Mouse (Mus musculus) CH12.LX (cell line): Measurements from ENCODE around the gene Dmac2. TPM values are rescaled to one million over a fixed set of nuclear protein-coding genes. Genes with fewer than 3 reads are reported as not detected.

Experiments used
- DNase-seq: peaks from one replicate; pipeline ENCODE4 v3.0.0-alpha.2; 2013; ENCODE audit errors: extremely low read depth
- H3K27ac ChIP-seq: 2 replicates; pipeline ENCODE4 v1.5.1; 2012; ENCODE audit warnings: low read depth, mild to moderate bottlenecking, control low read depth, moderate library complexity; ENCODE audit not compliant: insufficient read depth
- H3K27me3 ChIP-seq: replicated peaks from 2 replicates; pipeline ENCODE3; 2012; ENCODE audit warnings: inconsistent platforms
- H3K36me3 ChIP-seq, 2 experiments: replicated peaks in 1 of 2; 2 replicates each; pipeline versions ENCODE3 to v1.6.1; 2012; ENCODE audit warnings: inconsistent platforms in 1 of 2, low read length in 1 of 2, mild to moderate bottlenecking in 1 of 2, mixed read lengths in 1 of 2, moderate library complexity in 1 of 2; ENCODE audit not compliant: control insufficient read depth in 1 of 2, insufficient read depth in 1 of 2
- H3K4me1 ChIP-seq, 2 experiments: 2 replicates each; pipeline ENCODE4 v1.6.1; 2012; ENCODE audit warnings: inconsistent platforms in 1 of 2, moderate library complexity in 1 of 2; ENCODE audit not compliant: insufficient read depth in 2 of 2, control insufficient read depth in 1 of 2
- H3K4me2 ChIP-seq: 2 replicates; pipeline ENCODE4 v1.6.1; 2012; ENCODE audit warnings: low read depth, mild to moderate bottlenecking, control low read depth; ENCODE audit not compliant: poor library complexity, insufficient read depth, severe bottlenecking
- H3K4me3 ChIP-seq, 3 experiments: fragments of 150-350 bp in 1 of 3; sonication (generic) in 1 of 3; replicated peaks in 1 of 3; 2 replicates each; pipeline versions ENCODE3 to v1.5.1; 2011 to 2012; ENCODE audit warnings: low read depth in 2 of 3, low read length in 2 of 3, mild to moderate bottlenecking in 2 of 3, moderate library complexity in 2 of 3, control low read depth in 1 of 3, improper control_type of control experiment in 1 of 3, inconsistent platforms in 1 of 3, mixed read lengths in 1 of 3; ENCODE audit not compliant: poor library complexity in 1 of 3
- H3K79me2 ChIP-seq: replicated peaks from 2 replicates; pipeline ENCODE4 v1.6.1; 2012; ENCODE audit warnings: mild to moderate bottlenecking, moderate library complexity; ENCODE audit not compliant: control insufficient read depth, poor library complexity, insufficient read depth, severe bottlenecking; ENCODE audit errors: extremely low read depth
- H3K9ac ChIP-seq: 2 replicates; pipeline ENCODE4 v1.6.1; 2012; ENCODE audit warnings: low read depth, mild to moderate bottlenecking, control low read depth, moderate library complexity; ENCODE audit not compliant: insufficient read depth
- H3K9me3 ChIP-seq: replicated peaks from 2 replicates; pipeline ENCODE3; 2012; ENCODE audit warnings: low read length, inconsistent platforms, mixed read lengths
- CHD1 ChIP-seq: IDR thresholded peaks from 2 replicates; pipeline ENCODE4 v1.6.1; 2012; ENCODE audit warnings: low read depth, low read length, improper control_type of control experiment, inconsistent platforms
- E2F4 ChIP-seq: IDR thresholded peaks from 2 replicates; pipeline ENCODE4 v1.6.1; 2011; ENCODE audit warnings: low read depth, low read length, improper control_type of control experiment; ENCODE audit not compliant: insufficient replicate concordance
- ETS1 ChIP-seq: conservative IDR thresholded peaks from 2 replicates; pipeline ENCODE4 v1.6.1; 2012; ENCODE audit warnings: low read depth, mild to moderate bottlenecking, inconsistent platforms, low read length, improper control_type of control experiment, moderate library complexity
- HCFC1 ChIP-seq: IDR thresholded peaks from 2 replicates; pipeline ENCODE4 v1.6.1; 2012; ENCODE audit warnings: low read depth, mild to moderate bottlenecking, inconsistent platforms, low read length, improper control_type of control experiment
- IRF4 ChIP-seq: IDR thresholded peaks from 2 replicates; pipeline ENCODE4 v1.6.1; 2014; ENCODE audit warnings: low read depth, mild to moderate bottlenecking, inconsistent platforms, low read length, improper control_type of control experiment
- KAT2A ChIP-seq: IDR thresholded peaks from 2 replicates; pipeline ENCODE4 v1.6.1; 2012; ENCODE audit warnings: low read length, improper control_type of control experiment, inconsistent platforms; ENCODE audit not compliant: insufficient replicate concordance
- MXI1 ChIP-seq: IDR thresholded peaks from 2 replicates; pipeline ENCODE4 v1.6.1; 2011; ENCODE audit warnings: mild to moderate bottlenecking, low read depth, low read length, improper control_type of control experiment
- NELFE ChIP-seq: IDR thresholded peaks from 2 replicates; pipeline ENCODE4 v1.6.1; 2011; ENCODE audit warnings: low read depth, low read length, improper control_type of control experiment
- PAX5 ChIP-seq: IDR thresholded peaks from 2 replicates; pipeline ENCODE4 v1.6.1; 2012; ENCODE audit warnings: low read length, inconsistent platforms, mixed read lengths
- RCOR1 ChIP-seq: conservative IDR thresholded peaks from 2 replicates; pipeline ENCODE4 v1.6.1; 2012; ENCODE audit warnings: low read depth, mild to moderate bottlenecking, inconsistent platforms, low read length, improper control_type of control experiment
- SMC3 ChIP-seq: IDR thresholded peaks from 2 replicates; pipeline ENCODE4 v1.6.1; 2011; ENCODE audit warnings: low read depth, low read length, improper control_type of control experiment
- TBP ChIP-seq: conservative IDR thresholded peaks from 2 replicates; pipeline ENCODE4 v1.6.1; 2011; ENCODE audit warnings: low read depth, low read length, improper control_type of control experiment
- TCF12 ChIP-seq: IDR thresholded peaks from 2 replicates; pipeline ENCODE4 v1.6.1; 2014; ENCODE audit warnings: low read depth, mild to moderate bottlenecking, inconsistent platforms, low read length, improper control_type of control experiment
- UBTF ChIP-seq: IDR thresholded peaks from 2 replicates; pipeline ENCODE4 v1.6.1; 2012; ENCODE audit warnings: low read depth, mild to moderate bottlenecking, inconsistent platforms, low read length, improper control_type of control experiment, moderate library complexity
- USF1 ChIP-seq: IDR thresholded peaks from 2 replicates; pipeline ENCODE4 v1.6.1; 2014; ENCODE audit warnings: low read depth, mild to moderate bottlenecking, inconsistent platforms, low read length, improper control_type of control experiment
- ZC3H11A ChIP-seq: IDR thresholded peaks from 2 replicates; pipeline ENCODE4 v1.6.1; 2012; ENCODE audit warnings: low read depth, mild to moderate bottlenecking, inconsistent platforms, low read length, improper control_type of control experiment
- ZKSCAN1 ChIP-seq: IDR thresholded peaks from 2 replicates; pipeline ENCODE4 v1.6.1; 2012; ENCODE audit warnings: low read depth, inconsistent platforms, low read length, improper control_type of control experiment, borderline replicate concordance
- dilution Hi-C: fragments of 300-500 bp; cut with MboI; formaldehyde crosslinking; loops from 2 replicates; pipeline ENCODE4 v1.14.3; 2020; ENCODE audit warnings: low sequenced_read_pairs; ENCODE audit not compliant: extremely low pct_unique_long_range_greater_than_20kb, extremely low pct_ligation_motif_present
- in situ Hi-C: fragments of 300-500 bp; cut with MboI; formaldehyde crosslinking; loops from 3 replicates; pipeline ENCODE4 v1.14.3; 2019; ENCODE audit warnings: low sequenced_read_pairs, low pct_ligation_motif_present, low pct_unique_long_range_greater_than_20kb, mixed read lengths
- polyA plus RNA-seq: library from polyadenylated mRNA; unstranded; fragments of >175 nt; gene quantifications from 2 replicates; pipeline ENCODE4 v1.2.1, GENCODE M21; 2012; ENCODE audit warnings: low read depth; ENCODE audit not compliant: insufficient read length
- total RNA-seq, 2 experiments: library from RNA; depleted of rRNA; stranded (reverse); fragments of 300-350 nt in 1 of 2; fragments of >200 nt in 1 of 2; gene quantifications; 2 replicates each; pipeline ENCODE4 v1.2.3; 2012 to 2014

The Dmac2 gene
- total and polyA plus RNA-seq, 3 experiments = 18.7 to 35.0 (median 19.8) TPM

- H3K4me3 ChIP-seq = no peak overlapping the region
- H3K9me3 ChIP-seq = no peaks in the 10 kb centered on the region
- peaks cover 0 to 14% of the 10 kb centered on the region in 2 experiments for H3K36me3 ChIP-seq
- H3K27me3 ChIP-seq = no peaks in the 10 kb centered on the region
- no peak for DNase-seq
- dilution Hi-C loops (no loop called here), in situ Hi-C loops (no loop called here)
- TF ChIP-seq USF1 = no peak
- no peak overlapping the region for H3K27ac ChIP-seq
- no peak overlapping the region for H3K4me2 ChIP-seq
- no peak overlapping the region for H3K9ac ChIP-seq
- H3K4me1 ChIP-seq = peaks cover 12 to 33% of the 10 kb centered on the region in 2 experiments
- H3K79me2 ChIP-seq = no peaks in the 10 kb centered on the region
These were observed 24.9 kb downstream of the Dmac2 start for GRCm38 (mm10) chr7:25644136-25644535.

- Histone ChIP-seq H3K9me3 (no peaks in the 10 kb centered on the region), H3K4me2 (no peak overlapping the region), H3K4me1 (peaks cover 12 to 38% of the 10 kb centered on the region in 2 experiments), H3K79me2 (no peaks in the 10 kb centered on the region), H3K4me3 (no peak overlapping the region), H3K9ac (no peak overlapping the region), H3K27ac (no peak overlapping the region), H3K36me3 (peaks cover 0 to 12% of the 10 kb centered on the region in 2 experiments), H3K27me3 (no peaks in the 10 kb centered on the region)
- in situ Hi-C loops = no loop called here
- dilution Hi-C loops = no loop called here
- no peak for DNase-seq
- TF ChIP-seq ZKSCAN1 = no peak
- TF ChIP-seq KAT2A = no peak
- TF ChIP-seq TCF12 = no peak
- TF ChIP-seq E2F4 = no peak
- TF ChIP-seq IRF4 = no peak
- no peak for TF ChIP-seq UBTF
- TF ChIP-seq NELFE = no peak
- TF ChIP-seq RCOR1 = no peak
- TF ChIP-seq MXI1 = no peak
- TF ChIP-seq USF1 = no peak
- no peak for TF ChIP-seq PAX5
- TF ChIP-seq TBP = no peak
- TF ChIP-seq SMC3 = no peak
- TF ChIP-seq ZC3H11A = no peak
- no peak for TF ChIP-seq CHD1
These were observed 25.4 kb downstream of the Dmac2 start for GRCm38 (mm10) chr7:25644631-25645030.

DNA sequence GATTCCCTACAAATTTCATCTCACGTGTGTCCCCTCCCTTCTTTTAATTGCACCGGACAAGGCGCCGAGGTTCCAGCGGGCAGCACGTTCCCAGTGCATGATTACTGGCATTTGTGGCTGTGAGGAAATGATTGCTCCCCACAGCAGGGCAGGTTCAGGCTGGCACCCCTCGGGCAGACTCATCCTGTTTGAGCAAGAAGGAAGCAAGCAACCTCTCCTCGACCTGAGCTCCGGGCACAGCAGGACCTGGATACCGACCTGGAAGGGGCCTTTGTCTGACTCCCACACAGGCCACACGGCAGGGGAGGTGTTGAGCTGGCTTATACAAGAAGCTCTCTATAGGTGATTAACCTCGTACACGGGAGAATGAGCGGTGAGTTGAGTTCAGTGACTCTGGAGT is 25.9 kb downstream of the Dmac2 start:
- peaks cover 12 to 42% of the 10 kb centered on the region in 2 experiments for H3K4me1 ChIP-seq
- dilution Hi-C loops = no loop called here
- no peaks in the 10 kb centered on the region for H3K9me3 ChIP-seq
- in situ Hi-C loops = no loop called here
- H3K27me3 ChIP-seq = no peaks in the 10 kb centered on the region
- no peak overlapping the region for H3K4me2 ChIP-seq
- H3K9ac ChIP-seq = no peak overlapping the region
- H3K79me2 ChIP-seq = no peaks in the 10 kb centered on the region
- no peak overlapping the region for H3K4me3 ChIP-seq
- H3K27ac ChIP-seq = no peak overlapping the region
- TF ChIP-seq KAT2A = no peak
- TF ChIP-seq ETS1 = no peak
- no peak for TF ChIP-seq HCFC1
- no peak for TF ChIP-seq ZC3H11A
- TF ChIP-seq PAX5 = no peak
- no peak for TF ChIP-seq IRF4
- peaks cover 0 to 9% of the 10 kb centered on the region in 2 experiments for H3K36me3 ChIP-seq
- no peak for DNase-seq
